Mouse (Mus musculus) thymus, adult 18-20 months (tissue): Measurements from ENCODE around the gene Adora3.

Experiments used
- DNase-seq, 2 experiments: peaks; one replicate each; pipeline ENCODE4 v3.0.0; 2022; ENCODE audit warnings: mixed read lengths in 2 of 2

Adora3 gene

DNA sequence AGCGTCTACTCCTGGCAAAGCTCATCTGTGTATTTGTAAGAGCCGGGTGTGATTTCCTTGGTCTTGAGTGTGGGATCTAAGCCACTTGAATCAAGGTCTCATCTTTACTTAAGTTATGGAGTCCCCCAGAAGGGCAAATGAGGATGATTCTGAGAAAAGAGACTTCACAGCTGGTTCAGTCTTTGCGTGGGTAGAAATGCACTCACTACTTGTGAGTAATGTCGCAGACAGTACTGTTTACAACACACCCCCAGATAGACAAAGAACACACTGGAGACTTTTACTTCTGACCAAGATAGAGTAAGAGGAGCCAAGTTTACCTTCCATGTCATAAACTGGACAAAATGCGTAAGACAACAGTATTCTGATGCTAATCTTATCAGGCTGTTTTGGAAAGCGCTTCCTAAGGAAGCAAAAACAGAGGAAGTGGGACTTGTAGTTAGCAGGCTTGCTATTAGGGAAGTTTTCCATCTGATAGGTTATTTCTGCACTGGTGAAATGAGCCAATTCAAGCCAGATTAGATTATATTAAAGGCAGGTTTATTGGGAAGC is 6.7 kb downstream of the Adora3 start:
- no peak for DNase-seq

DNA sequence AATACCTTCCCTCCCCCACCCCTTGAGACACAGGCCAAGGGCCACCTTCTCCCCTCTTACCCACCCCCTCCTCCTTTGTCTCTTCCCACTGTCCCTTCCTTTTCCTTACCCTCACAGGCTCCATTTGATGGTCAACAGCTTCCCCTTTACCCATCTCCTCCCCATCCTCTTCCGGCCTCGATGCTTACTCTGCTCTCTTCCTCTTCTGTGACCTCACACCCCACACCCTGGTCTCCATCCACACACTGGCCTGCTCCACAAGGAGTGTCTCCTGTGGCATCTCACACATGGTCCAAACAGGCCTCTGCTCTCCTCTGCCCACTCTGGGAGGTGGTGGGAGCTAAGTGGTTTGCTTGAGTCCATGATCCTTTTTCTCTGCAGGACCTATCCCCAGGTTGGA is 7.3 kb downstream of the Adora3 start:
- no peak for DNase-seq

DNA sequence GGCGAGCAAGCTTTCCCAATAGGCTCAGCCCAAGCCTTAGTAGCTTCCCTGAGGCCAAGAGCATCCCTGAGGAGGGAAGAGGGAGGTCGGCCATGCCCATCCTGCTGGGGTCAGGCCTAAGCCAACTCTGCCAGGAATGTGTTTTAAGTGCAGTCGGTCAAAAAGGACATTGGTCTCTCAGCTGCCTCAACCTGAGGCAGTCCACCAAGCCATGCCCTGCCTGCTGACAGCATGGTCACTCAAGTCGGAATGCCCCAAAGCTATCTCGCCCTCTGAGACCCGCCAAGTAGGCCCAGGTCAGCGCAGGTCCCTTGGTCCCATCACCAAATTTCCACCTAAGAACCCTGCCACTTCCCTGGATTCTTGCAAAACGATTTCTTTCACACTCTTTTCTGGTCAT is 8.1 kb downstream of the Adora3 start:
- DNase-seq = no peak

DNA sequence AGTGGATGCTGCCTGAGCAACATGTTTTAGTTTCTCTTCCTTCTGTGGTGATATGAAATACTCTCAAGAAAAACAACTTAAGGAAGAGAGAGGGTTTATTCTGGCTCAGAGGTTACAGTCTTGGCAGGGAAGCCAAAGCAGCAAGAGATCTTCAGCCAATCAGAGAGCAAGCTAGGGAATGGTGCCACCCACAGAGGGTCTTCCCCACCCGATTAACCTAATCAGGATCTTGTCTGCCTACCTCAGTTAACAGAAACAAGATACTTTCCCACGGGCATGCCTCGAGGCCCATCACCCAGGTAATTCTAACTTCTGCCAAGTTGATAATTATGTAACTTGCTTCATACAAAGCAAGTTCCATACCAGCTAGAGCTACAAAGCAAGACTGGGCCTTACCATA is 9.8 kb downstream of the Adora3 start:
- DNase-seq = no peak

DNA sequence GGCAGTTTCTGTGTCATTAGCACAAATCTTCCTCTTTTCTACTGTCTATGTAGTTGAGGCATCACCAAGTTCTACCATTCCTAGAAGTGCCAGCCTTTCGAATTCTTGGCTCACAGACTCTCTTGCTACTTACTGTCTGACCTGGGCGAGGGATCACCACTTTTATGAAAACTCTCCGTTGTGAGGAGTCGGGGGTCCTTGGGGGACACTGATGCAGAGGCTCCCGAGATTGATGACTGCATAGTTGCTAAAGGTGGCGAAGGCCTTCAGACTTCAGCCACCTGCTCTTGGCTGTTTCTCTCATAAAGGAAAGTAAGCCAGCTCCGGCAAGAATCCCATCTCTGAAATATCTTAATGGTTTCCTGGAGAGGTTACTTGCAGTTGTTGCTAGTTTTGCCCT is 11.4 kb downstream of the Adora3 start:
- DNase-seq = no peak

DNA sequence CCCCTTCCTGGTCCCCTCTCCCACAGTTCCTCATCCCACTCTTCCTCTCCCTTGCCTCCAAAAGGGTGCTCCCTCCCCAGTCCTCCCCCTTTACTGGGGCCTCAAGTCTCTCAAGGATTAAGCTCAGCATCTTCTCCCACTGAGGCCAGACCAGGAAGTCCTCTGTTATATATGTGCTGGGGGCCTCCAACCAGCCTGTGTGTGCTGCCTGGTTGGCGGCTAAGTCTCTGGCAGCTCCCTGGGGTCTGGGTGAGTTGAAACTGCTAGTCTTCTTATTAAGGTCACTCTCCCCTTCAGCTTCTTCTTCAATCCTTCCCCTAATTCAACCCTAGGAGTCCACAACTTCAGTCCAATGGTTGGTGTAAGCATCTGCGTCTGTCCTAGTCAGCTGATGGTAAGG is 12.5 kb downstream of the Adora3 start:
- DNase-seq = no peak

DNA sequence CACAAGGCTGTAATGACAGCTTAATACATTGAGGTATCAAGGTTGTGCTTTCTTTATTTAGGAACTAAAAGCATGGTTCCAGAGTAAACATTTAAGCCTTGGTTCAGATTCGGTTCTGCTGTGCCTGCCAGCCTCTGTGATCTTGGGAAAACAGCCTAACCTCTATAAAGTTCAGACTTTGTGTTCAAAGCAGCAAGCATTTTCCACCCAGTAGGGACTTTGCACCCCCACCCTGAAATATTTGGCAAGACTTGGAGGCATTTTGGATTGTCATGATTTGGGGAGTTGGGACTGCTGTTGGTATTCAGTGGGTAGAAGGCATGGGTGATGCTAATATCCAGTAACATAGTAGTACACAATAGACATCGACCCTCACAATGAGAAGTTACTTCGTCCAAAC is 18.3 kb downstream of the Adora3 start:
- no peak for DNase-seq

DNA sequence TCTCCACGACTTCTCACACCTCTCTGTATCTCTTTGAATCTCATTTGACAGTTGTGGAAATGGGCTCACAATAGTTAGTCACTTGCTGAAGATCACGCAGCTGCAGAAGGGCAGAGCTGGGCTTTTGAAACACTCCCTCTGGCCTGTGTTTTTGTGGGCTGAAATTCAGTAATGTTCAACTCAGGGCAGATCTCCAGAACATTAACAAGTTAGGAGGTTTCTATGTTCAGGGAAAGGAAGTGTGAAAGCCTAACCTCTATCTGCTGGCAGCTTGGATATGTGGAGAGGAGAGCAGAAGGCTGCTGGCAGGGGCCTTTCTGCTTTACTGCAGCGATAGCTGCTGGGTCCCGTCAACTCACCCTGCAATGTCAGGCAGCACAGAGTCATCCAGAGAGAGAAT is 19.6 kb downstream of the Adora3 start:
- no peak for DNase-seq

DNA sequence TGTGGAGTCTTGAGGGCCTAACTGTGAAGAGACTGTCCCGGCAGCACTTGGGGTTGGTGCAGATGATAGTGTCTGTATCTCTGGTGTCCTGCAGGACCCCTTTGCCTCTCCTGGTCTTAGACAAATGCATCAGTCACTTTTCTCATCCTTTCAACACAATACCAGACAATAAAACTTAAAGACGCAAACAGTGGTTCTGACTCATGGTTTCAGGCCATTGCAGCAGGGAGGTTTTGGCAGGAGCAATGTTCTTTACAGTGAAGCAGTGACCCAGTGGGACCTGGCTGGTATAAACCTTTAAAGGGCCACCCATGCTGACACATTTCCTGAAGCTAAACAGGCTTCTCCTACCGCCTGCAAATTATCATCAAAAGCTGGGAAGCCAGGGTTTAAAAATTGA is 20.5 kb downstream of the Adora3 start:
- DNase-seq = no peak

DNA sequence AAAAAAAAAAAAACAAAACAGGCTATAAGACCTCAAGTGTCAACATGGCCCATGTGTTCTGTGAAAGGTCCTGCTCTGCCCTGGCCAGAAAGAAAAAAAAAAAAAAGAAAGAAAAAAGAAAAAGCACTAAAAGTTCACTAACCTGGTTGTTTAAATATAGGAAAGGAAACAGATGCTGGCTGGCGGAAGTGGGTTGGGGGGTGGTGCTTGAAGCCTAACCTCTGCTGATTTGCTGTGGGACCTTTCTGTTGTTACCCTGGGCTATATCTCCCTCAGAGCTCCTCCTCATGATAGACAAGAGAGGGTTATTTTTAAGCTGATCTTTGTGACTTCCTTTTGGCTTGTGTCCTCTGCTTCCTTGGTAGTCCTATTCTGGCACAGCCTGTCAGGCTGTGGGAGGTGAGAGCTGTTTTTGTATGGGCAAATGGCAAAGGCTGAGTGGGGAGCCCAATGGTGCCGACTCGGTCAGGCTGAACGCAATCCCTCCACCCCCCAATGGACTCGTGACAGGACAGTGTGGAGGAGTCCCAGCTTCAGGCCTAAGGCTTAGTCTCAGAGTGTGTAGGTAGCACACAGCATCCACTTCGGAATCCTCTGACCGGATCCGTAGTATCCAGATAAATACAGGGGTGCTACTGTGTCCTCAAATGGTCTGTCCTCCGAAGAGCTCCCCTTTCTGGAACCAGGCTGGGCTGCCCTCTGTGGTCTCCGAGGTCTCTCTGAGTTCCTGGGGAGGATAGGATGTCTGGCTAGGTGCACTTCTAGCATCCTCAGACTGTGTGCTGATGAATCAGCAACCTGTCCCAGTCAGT is 21.3 kb downstream of the Adora3 start:
- peak; percentile 76 to 84 for DNase-seq

DNA sequence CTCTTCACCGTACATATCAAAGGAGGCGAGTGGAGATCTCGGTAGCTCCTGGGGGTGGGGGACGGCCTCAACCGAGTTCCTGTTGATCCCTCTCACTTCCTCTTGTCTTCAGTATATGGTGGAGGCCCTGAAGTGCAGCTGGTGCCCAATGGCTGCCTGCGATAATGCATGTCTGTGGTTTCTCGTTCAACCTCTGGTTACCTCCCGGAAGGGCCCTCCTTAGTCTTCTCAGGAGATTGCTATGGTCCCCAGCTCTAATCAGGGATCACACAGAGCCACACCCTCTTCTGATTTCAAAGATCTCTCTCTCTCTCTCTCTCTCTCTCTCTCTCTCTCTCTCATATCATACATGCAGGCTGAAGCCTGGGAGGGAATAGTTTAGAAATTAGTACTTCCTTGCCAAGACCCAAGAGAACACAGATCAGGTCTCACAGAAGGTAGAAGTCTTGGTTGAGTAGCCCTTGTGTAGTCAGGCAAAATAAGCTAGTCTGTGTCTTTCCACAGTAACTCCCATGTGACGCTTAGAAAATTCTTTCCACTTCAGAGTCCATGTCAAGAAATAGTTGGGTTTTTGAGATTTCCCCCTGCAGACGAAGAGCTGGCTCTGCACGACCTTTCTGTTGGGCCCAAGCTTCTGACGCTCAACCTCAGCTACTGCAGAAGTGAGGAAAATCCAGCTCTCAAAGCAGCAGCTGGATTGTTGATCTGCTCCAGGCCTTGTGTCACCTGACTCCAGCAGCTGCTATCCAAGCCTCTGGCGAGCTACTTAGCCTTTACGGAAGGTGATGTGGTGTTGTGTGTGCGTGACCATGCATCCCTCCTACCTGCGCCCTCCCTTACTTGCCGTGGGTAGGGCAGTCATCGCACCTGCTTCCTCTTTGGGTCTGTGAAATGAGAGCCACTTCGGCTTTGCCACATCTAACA is 22.2 kb downstream of the Adora3 start:
- peak; percentile 71 to 87 for DNase-seq

DNA sequence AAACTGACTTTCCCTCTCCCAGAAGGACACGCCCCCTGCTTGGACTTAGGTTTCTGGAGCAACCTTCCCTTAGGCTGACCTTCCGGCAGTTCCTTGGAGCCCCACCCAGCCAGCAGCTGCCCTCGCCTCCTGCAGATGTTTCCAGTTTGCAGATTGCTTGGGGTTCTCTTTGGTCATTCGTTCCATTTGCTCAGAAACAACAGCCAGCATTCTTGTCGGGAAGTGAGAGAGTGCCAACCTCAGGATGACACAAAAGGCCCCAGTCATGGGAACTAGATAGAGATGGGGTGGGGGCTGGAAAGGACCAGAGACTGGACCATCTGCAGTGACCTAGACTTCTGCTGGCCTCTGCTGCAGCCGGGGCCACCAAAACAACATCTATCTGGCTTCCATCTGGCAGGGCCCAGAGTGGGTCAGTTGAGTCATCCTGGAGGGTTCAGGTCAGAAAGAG is 23.3 kb downstream of the Adora3 start:
- DNase-seq = peak in 1 of 2 experiments; percentile 33

DNA sequence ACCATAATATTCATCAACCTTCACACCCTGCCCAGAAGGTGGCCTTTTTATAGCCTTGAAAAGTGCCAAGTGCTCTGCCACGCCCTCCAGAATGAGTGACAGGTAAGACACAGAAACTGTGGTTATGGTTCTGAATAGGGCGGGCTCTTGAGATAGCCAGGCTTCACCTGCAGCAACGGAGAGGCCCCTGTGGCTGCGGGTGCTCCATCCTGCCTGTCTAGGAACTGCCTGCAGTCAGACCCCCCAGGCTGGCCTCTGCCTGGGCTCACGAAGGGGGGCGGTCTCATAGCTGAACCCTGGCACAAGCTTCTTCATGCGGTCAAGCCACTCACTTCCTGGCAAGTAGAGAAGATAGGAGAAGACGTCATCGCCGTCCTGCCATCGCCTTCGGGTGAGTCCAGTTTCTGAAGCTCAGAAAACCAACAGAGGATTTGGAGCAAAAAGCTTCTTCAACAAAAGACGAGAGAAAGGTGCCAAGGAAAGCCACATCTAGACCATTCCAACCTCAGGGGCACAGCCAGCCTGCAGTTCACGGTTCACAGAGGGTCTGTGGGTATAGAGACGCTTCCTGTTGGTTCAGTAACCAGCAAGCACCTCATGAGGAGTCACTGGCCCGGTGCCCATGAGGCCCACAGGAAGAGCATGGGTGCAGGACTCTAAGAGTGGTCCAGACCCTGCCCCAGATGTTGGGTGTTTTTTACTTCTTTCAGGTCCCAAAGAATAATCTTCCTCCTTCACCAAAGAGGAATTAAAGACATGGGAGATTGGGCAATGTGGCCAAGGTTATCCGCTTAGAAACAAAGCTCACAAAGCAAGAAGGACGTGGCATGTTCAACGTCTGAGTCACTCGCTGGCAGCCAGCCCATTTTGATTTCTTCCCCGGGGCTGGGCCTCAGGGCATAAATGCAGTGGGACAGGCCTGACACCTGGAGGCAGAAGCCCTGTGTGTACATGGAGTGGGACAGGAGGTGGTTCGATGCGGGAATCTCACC is 24.2 kb downstream of the Adora3 start:
- DNase-seq = peak; percentile 76 to 83

DNA sequence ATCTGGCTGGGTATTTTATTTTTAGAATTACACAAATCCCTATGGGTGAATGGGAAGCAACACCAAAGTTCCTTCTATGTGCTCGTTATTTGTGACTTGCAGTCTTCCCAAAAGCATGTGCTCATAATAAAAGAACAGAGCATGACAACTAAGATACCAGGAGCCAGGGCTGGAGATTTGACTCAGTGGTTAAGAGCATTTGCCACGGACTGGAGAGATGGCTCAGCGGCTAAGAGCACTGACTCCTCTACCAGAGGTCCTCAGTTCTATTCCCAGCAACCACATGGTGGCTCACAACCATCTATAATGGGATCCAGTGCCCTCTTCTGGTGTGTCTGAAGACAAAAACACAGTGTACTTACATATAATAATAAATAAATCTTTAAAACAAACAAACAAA is 26.2 kb downstream of the Adora3 start:
- DNase-seq = no peak

DNA sequence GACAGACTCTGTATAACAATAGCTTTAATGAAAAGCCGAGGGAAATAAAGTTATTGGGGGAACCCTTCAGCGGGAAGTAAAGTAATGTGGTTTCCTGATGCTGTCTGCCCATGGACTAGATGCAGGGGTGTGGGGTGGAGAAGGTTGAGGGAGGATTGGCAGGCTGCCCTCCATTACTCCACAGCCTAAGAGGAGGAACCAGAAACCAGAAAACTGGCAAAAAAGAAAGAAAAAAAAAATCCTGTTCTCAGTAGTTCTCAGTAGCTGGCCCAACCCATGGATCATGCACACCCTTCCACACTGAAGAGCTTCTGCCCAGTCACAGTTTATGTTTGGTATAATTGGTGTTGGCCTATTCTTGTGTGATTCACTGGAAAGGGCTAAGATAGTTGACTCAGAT is 27.7 kb downstream of the Adora3 start:
- no peak for DNase-seq

DNA sequence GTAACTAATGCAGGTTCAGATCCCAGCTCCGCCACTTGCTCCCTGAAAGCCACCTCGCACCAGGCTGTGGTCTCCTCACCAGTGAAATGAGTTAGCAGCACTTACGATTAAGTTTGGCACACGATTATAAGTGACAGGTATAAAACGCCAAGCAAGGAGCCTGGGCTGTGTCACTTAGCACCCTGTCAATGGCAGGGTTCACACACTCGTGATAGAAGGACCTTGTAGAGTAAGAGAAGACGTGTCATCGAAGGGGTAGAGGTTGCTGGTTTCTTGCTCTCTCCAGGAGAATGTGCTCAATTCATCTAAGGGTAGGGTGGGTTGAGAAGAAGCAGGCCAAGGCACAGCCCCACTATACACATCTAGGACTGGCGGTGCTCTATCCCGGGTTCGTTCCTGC is 28.2 kb downstream of the Adora3 start:
- no peak for DNase-seq

DNA sequence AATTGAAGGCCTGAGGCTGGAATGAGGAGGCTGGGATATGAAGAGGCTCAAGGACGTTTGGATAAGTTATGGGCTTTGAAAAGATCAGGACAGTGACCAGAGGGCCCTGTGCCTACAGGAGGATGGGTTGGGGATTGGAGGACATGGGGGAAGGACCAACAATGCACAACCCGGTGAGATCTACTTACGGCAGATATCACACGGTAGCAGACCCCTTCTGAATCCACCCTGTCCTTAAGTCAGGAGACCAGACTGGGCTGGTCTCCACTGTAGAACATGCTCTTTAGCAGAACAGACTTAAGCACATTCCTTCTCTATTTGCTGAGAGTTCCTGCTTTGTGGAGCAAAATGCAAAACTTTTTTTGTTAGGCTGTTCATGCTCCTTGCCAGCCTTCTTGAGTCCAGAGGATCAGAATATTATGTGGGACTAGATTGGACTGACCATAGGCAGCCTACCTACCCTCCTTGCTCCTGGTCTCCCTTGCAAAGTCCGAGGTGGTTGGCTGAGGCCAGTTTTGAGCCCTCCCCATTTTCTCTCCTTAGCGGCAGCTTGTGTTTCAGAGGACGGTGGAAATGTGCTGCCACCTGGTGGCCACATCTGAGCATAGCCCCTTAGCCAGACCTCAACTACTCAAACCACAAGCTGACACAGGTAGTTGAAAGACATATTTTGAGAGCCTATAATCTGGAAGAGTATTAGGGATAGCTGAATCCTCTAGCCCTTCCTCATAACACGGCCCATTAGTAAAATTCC is 28.9 kb downstream of the Adora3 start:
- peak; percentile 59 to 73 for DNase-seq

DNA sequence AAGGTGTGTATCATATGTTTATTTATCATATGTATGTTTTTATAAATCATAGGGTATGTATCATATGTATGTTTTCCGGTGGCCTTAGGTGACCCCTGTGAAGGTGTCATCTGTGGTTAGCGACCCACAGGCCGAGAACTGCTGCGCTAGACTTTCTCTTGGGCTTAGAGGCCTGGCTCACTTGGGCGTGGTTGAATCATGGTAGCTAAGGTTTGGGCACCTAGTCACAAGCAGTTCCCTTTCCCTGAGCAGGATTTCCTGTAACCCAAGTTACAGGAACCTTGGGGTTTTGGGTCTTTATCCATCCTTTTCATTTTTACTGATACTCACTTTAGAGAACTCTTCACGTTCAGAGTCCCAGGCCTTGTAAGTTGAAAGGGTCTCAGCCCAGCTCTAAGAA is 29.6 kb downstream of the Adora3 start:
- no peak for DNase-seq

DNA sequence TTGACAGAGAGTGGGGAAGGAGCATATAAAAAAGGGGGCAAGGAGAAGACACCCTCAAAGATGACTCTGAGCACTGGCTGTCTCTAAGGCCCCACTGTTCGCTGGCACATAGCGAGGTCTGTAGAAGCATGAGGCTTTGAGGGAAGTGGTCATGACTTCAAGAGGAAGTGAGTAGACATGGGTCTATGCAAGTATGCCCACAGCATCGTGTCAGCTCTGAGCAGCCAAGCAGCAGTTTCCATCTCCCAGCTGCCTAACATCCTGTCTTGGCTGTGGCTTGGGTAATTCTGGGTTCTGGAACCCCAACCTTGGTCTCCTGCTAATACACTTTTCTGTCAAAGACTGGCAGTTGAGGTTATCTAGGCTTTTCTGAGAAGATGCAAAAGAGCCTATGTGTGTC is 30.1 kb downstream of the Adora3 start:
- DNase-seq = peak in 1 of 2 experiments; percentile 26

DNA sequence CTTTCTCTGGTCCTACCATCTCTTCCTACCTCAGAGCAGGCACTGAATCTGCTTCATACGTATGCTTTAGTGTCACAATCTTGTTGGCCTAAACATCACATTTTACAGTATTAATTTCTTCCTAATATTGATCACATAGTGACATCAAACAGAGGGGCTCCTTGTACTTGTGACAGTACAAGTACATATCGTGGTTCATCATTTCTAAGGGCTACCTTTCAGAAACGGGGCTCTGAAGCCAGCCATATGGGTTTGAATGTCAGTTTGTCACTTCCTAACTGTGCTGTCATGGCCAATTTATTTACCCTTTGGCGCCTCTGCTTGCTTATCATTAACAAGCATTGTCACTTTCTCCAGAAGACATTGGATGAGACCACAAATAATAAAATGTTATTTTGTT is 30.8 kb downstream of the Adora3 start:
- DNase-seq = no peak

DNA sequence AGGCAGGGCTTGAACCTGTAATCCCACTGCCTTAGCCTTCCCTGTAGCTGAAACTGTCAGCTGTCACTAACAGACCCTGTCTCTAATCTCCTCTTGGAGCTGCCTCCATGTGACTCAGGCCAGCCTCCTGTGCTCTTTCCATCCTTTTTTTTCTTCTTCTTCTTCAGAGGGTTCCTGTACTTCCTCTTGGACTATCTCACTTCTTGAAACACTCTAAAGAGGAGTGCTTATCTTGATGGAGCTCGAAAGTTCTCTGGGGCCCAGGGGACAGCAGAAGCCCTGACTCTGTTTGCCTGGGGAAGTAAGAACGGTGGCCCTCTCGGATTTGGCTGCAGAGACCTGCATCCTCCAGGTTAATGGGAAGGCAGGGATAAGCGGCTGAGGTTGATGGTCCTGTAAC is 33.6 kb downstream of the Adora3 start:
- no peak for DNase-seq

DNA sequence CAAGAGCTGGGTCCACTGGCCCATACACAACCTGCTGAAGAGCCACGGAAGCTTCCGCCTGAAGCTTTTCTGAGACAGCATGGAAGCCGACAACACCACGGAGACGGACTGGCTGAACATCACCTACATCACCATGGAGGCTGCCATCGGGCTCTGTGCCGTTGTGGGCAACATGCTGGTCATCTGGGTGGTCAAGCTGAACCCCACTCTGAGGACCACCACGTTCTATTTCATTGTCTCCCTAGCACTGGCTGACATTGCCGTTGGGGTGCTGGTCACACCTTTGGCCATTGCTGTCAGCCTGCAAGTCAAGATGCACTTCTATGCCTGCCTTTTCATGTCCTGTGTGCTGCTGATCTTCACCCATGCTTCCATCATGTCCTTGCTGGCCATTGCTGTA is 34.1 kb downstream of the Adora3 start:
- DNase-seq = no peak
